Mouse (Mus musculus): ENCODE results near the gene Bloc1s5.

- TF ChIP-seq CTCF (IDR thresholded peaks at IDR 0.05; ENCODE audit: borderline replicate concordance, control insufficient read depth, extremely low read depth, insufficient read depth, low read length, poor library complexity), result no peak
- no peak for TF ChIP-seq POLR2A (IDR thresholded peaks at IDR 0.05; ENCODE audit: control insufficient read depth, extremely low read depth, insufficient read depth, low read length, poor library complexity)
Observed at GRCm38 (mm10) chr13:38659524-38660136, 24.7 kb upstream of the Bloc1s5 start.

Measured in thymus, adult 2 months (tissue).